Mouse (Mus musculus) right cerebral cortex, postnatal 36 days (tissue): ENCODE results near the gene Krba1.

Experiments
- DNase-seq, 2 experiments: peaks; one replicate each; pipeline ENCODE4 v3.0.0; 2022; ENCODE audit warnings: low spot score in 2 of 2, mixed read lengths in 1 of 2

Gene Krba1

DNA sequence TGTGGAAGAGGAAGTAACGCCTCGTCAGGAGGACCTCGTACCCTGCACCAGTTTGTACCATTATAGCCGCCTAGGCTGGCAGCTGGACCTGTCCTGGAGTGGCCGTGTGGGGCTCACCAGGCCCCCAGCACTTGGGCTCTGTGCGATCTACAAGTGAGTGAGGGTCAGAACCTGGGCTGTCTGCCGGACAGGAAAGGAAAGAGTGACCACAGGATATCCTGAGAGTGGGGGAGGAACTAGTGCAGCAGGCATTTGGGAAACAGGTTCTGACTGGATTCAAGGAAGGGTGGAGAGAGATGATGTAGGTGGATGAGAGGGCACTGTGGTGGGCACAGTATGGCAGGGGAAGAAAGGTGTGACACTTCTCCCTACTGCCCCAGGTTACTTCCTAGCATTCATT, 53.1 kb downstream of the Krba1 start:
- no peak for DNase-seq

DNA sequence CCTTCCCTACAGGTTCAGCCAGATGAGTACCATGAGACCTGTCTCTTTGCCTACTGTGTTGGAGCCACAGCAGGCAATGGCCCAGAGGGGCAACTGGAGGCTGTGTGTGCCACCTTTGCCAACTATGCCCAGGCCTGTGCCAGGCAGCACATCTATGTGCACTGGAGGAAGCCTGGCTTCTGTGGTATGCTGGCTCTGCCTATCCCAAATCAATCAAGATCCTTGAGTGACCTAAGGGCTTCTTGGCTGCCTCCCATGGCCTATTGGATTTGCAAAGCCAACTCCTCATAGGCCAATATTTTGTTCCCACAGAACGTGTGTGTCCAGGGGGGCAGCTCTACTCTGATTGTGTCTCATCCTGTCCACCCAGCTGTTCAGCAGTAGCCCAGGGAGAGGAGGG, 56.8 kb downstream of the Krba1 start:
- DNase-seq, result no peak

DNA sequence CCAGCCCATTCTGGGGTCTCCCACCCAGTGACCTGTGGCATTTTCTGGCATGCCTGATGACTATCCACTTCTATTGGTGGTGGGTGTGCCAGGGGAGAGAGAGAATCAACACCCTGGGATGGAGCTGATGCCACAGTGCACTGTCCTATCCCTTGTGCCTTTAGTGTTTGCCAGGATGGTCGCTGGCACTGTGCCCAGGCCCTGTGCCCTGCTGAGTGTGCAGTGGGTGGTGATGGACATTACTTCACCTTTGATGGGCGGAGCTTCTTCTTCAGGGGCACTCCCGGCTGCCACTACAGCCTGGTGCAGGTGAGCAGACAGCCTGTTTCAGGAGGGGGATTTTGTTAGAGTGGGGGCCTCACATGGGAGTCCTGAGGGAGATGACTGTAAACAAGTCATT, 57.4 kb downstream of the Krba1 start:
- no peak for DNase-seq

DNA sequence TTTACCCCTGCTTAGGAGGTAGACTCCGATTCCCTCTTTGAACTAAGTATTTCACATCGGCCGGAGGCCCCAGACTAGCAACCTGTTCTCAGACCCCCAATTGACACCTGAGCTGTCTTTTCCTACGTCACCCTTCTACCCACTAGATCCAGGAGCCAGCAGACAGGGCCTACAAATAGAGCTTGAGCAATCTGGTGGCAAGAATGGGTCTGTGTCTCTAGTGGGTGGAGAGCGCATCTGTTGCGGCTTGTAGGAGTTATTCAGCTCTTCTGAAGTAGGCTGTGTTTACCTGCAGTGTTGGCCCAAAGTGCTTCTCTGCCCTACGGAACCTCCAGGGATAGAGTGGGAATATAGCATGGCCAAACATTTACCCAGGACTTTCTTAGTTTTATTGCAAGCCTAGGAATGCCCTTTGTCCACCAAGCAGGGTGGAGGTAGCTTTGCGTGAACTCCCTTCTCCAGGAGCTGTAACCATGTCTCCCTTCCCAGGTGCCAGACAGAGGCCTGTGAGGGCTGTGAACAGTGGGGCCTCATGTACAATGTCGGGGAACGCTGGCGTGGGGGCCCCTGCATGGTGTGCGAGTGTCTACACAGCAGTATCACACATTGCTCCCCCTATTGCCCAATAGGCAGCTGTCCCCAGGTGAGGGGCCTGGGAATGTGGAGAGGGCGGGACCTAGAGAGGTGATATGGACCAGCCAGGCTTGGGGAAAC, 69.7 kb downstream of the Krba1 start:
- DNase-seq, result peak; percentile 52 to 61

DNA sequence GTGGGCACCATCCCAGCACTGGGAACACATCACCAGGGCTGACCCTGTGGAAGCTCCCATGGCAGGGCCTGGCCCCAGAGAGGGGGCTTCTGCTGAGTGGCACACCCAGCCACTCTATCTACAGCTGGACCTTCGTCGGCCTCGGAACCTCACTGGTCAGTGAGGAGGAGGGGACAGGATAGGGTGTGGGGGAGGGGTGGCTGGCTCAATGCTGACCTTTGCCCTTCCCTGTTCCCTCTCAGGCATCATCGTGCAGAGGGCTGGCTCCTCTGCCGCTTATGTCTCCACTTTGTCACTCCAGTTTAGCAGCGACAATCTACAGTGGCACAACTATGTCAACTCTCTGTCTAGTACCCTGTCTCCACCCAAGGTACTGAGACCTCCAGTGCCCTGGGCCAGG, 71.3 kb downstream of the Krba1 start:
- DNase-seq, result no peak

DNA sequence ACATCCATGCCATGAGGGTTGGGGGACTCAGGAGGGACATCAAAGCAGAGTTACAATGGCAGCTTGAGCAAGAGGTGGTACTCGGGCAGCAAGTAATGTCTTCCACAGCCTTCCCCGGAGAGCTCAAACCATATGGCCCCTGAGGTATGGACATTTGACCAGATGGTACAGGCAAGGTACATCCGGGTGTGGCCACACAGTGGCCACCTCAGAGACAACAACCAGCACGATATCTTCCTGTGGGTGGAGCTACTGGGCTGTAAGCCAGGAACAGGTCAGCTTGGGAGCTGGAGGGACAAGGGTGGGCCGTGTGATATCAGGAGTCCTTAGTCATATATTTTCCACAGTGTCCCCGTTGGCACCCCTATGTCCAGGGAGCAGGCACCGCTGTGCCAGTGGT, 72.1 kb downstream of the Krba1 start:
- DNase-seq, result no peak
